Mouse (Mus musculus) heart, embryonic 10.5 days (tissue): ENCODE results near the gene Dram1. TPM values are rescaled to one million over a fixed set of nuclear protein-coding genes. Genes with fewer than 3 reads are reported as not detected.
"Not testable (repeated sequence)": the region's sequence is repeated elsewhere in the genome, so short reads cannot be mapped to it uniquely, and the experiment has no call there.

Experiments used
- DNase-seq: peaks from one replicate; pipeline ENCODE4 v3.0.0-alpha.2; 2017; ENCODE audit warnings: low spot score
- H3K27ac ChIP-seq: fragments of 300-500 bp; sonication (generic); 2 replicates; pipeline ENCODE4 v1.5.1; 2016; ENCODE audit warnings: mild to moderate bottlenecking
- H3K27me3 ChIP-seq: fragments of 300-500 bp; sonication (generic); 2 replicates; pipeline ENCODE4 v1.6.1; 2016; ENCODE audit warnings: mild to moderate bottlenecking; ENCODE audit not compliant: poor library complexity, insufficient read depth, severe bottlenecking
- H3K36me3 ChIP-seq: fragments of 300-500 bp; sonication (generic); 2 replicates; pipeline ENCODE4 v1.6.1; 2016; ENCODE audit warnings: mild to moderate bottlenecking, moderate library complexity
- H3K4me1 ChIP-seq: fragments of 300-500 bp; sonication (generic); 2 replicates; pipeline ENCODE4 v1.6.1; 2016; ENCODE audit warnings: mild to moderate bottlenecking
- H3K4me3 ChIP-seq: fragments of 300-500 bp; sonication (generic); 2 replicates; pipeline ENCODE4 v1.5.1; 2016; ENCODE audit warnings: mild to moderate bottlenecking, moderate library complexity
- H3K9me3 ChIP-seq: fragments of 300-500 bp; sonication (generic); 2 replicates; pipeline ENCODE4 v1.6.1; 2016; ENCODE audit warnings: mild to moderate bottlenecking, moderate library complexity
- WGBS: fragments of 180-500 bp; shearing (Covaris S2); methylation state at CpG from one replicate; pipeline ENCODE4 v1.1.7; 2016; 5-methylcytosine and 5-hydroxymethylcytosine counted together
- polyA plus RNA-seq: library from polyadenylated mRNA; unstranded; fragments of >200 nt; fragmentation: Nextera tagmentation; extraction: Ambion mirVana; gene quantifications from 2 replicates; pipeline ENCODE4 v1.2.1, GENCODE M21; 2016

Dram1 gene
- polyA plus RNA-seq, 1 experiment from 2014 or later: 0.83 TPM

- Histone ChIP-seq H3K9me3 (no peaks in the 10 kb centered on the region), H3K4me1 (peaks cover 33% of the 10 kb centered on the region), H3K27me3 (no peaks in the 10 kb centered on the region), H3K36me3 (no peaks in the 10 kb centered on the region), H3K27ac (no peak overlapping the region), H3K4me3 (no peak overlapping the region)
- WGBS: 34% methylated on average over 6 of the region's 6 CpGs
- DNase-seq: no peak
Observed at GRCm38 (mm10) chr10:88382009-88382408, 3.1 kb upstream of the Dram1 start.

DNA sequence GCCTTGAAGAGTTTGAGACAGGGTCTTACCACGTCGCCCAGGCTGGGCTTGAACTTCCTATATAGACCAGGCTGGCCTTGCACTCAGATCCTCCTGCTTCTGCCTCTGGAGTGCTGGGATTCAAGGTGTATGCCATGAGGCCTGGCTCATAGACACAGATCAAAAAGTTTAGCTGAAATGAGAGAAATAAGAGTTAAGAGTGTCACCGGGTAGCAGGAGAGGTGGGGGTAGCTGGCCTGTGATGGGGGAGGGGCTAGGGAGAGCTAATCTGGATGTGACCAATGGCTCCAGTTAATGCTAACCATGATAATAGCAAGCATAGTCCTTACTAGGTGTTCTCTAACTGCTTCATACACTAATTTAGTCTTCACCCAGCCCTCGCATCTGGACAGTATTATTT lies 2.4 kb upstream of the Dram1 start:
- WGBS: 80% methylated on average over 4 of the region's 4 CpGs
- no peak for DNase-seq
- H3K4me3 ChIP-seq: no peak overlapping the region

DNA sequence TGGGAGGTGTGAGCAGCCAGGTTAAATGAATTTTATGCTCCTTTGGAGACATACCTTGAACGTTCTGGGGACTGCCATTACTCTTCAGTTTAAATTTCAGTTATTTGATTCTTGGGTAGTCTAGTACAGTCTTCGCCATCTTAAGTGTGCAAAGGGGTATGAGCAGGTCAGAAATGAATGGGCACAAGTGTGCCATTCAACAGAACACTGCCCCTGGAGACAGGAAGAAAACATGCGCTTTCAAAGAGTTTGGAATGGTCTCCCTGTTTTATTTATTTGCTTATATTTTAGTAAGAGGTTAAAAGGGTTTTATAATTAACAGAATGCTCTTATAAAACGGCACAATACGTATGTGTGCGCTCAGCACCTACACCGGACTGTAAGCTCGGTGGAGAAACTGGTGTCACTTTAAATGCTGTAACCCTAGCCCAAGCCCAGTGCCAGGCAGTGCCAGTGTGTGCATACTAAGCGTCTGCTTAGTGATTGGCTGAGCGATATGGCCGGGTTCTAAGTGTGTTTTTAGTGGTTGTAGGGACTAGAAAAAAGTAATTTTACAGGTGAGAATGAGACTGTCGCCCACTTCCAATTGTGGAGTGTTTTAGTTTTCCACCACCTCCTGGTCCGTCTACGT lies 1.7 kb upstream of the Dram1 start:
- H3K9me3 ChIP-seq: no peaks in the 10 kb centered on the region
- peaks cover 23% of the 10 kb centered on the region for H3K4me1 ChIP-seq
- no peak overlapping the region for H3K27ac ChIP-seq
- DNase-seq: no peak
- H3K36me3 ChIP-seq: no peaks in the 10 kb centered on the region
- WGBS: 59% methylated on average over 14 of the region's 14 CpGs
- peak overlapping the region; percentile 87 for H3K4me3 ChIP-seq
- H3K27me3 ChIP-seq: no peaks in the 10 kb centered on the region

More for the DNA sequence above, 2.4 kb upstream of the Dram1 start:
- Histone ChIP-seq H3K4me1 (peaks cover 31% of the 10 kb centered on the region), H3K9me3 (no peaks in the 10 kb centered on the region), H3K27ac (no peak overlapping the region), H3K27me3 (no peaks in the 10 kb centered on the region), H3K36me3 (no peaks in the 10 kb centered on the region)

GRCm38 (mm10) chr10:88380002-88380401 lies 1.1 kb upstream of the Dram1 start:
- WGBS: 2% methylated on average over 11 of the region's 11 CpGs
- DNase-seq: peak; percentile 84
- peak overlapping the region; percentile 91; the same call in 1 of the 2 replicates for H3K27ac ChIP-seq

GRCm38 (mm10) chr10:88377666-88378065 lies 1.2 kb downstream of the Dram1 start:
- H3K9me3 ChIP-seq: no peaks in the 10 kb centered on the region
- DNase-seq: no peak
- H3K27ac ChIP-seq: no peak overlapping the region
- H3K36me3 ChIP-seq: no peaks in the 10 kb centered on the region
- 69% methylated on average over 4 of the region's 4 CpGs for WGBS
- peaks cover 21% of the 10 kb centered on the region for H3K4me1 ChIP-seq
- no peak overlapping the region for H3K4me3 ChIP-seq
- H3K27me3 ChIP-seq: no peaks in the 10 kb centered on the region

More at GRCm38 (mm10) chr10:88380002-88380401, 1.1 kb upstream of the Dram1 start:
- H3K9me3 ChIP-seq: no peaks in the 10 kb centered on the region
- H3K27me3 ChIP-seq: no peaks in the 10 kb centered on the region
- H3K4me3 ChIP-seq: peak overlapping the region; percentile 87
- no peaks in the 10 kb centered on the region for H3K36me3 ChIP-seq
- H3K4me1 ChIP-seq: peaks cover 24% of the 10 kb centered on the region

- no peak overlapping the region for H3K27ac ChIP-seq
- 8% methylated on average over 11 of the region's 11 CpGs for WGBS
- H3K27me3 ChIP-seq: no peaks in the 10 kb centered on the region
- no peaks in the 10 kb centered on the region for H3K36me3 ChIP-seq
- DNase-seq: peak; percentile 87
- H3K9me3 ChIP-seq: no peaks in the 10 kb centered on the region
- H3K4me1 ChIP-seq: peaks cover 17% of the 10 kb centered on the region
- no peak overlapping the region for H3K4me3 ChIP-seq
Observed at GRCm38 (mm10) chr10:88376770-88377169, 2.1 kb downstream of the Dram1 start.

GRCm38 (mm10) chr10:88374984-88375383 lies 3.9 kb downstream of the Dram1 start:
- no peak for DNase-seq
- WGBS: 20% methylated on average over 10 of the region's 10 CpGs
- Histone ChIP-seq H3K27me3 (no peaks in the 10 kb centered on the region), H3K4me3 (no peak overlapping the region), H3K9me3 (no peaks in the 10 kb centered on the region), H3K27ac (no peak overlapping the region), H3K4me1 (peaks cover 6% of the 10 kb centered on the region), H3K36me3 (no peaks in the 10 kb centered on the region)

DNA sequence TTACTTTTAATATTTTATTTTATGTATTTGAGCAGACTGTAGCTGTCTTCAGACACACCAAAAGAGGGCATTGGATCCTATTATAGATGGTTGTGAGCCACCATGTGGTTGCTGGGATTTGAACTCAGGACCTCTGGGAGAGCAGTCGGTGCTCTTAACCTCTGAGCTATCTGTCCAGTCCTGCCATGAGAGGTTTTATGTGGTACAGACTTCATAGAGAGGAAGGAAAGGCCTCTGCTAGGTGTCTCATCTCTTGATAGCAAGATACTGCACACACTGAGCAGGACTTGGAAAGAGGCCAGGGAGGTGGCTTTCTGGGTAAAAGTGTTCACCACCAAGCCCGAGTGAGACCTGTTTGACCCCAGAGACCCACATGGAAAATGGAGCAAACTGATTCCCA lies 5.9 kb downstream of the Dram1 start:
- 79% methylated on average over 2 of the region's 2 CpGs for WGBS
- not testable (repeated sequence) for H3K27me3 ChIP-seq, H3K36me3 ChIP-seq, H3K4me1 ChIP-seq, DNase-seq, H3K4me3 ChIP-seq, H3K27ac ChIP-seq, H3K9me3 ChIP-seq

DNA sequence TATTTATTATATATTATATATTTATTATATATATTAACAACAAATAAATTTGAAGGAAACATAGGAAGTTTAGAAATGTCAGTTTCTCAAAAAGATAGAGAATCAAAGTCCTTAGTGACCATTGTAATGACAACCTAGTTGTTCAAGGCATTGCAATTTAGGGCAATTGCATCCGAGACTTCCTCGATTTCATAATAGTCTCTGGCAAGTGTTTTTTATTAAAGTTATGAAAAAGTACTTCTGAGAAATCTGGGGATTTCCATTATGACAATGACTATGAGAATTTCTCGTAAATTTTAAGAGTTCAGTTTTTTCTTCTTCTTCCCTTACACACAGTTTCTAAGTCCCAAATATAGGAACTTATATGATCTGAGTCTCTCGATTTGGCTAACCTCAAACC lies 6.4 kb downstream of the Dram1 start:
- WGBS: 79% methylated on average over 4 of the region's 4 CpGs
- Histone ChIP-seq H3K27ac (no peak overlapping the region), H3K36me3 (no peaks in the 10 kb centered on the region), H3K4me3 (no peak overlapping the region), H3K4me1 (peaks cover 5% of the 10 kb centered on the region), H3K27me3 (no peaks in the 10 kb centered on the region), H3K9me3 (no peaks in the 10 kb centered on the region)
- DNase-seq: no peak

- Histone ChIP-seq H3K4me1 (peaks cover 5% of the 10 kb centered on the region), H3K27ac (no peak overlapping the region), H3K36me3 (no peaks in the 10 kb centered on the region), H3K9me3 (no peaks in the 10 kb centered on the region), H3K27me3 (no peaks in the 10 kb centered on the region), H3K4me3 (no peak overlapping the region)
- 7% methylated on average over 2 of the region's 2 CpGs for WGBS
- DNase-seq: no peak
Observed at GRCm38 (mm10) chr10:88371793-88372192, 7.1 kb downstream of the Dram1 start.

DNA sequence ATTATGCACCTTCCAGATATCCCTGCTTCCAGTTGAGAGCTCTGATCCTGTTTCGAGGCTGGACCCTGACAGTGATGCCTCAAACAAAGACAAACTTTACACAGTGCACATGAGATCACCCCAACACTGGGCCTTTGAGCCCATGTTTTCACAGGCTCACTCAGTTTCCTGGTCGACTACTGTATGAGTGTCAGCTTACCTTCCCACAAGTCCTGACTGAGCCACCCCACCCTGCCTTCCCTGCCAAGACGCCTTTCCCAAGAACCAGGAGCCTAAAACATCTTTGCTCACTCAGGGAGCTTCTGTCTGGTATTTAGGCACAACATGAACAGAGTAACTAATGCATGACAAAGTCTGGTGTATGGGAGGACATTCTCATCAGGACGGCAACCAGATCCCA lies 9.6 kb downstream of the Dram1 start:
- no peak overlapping the region for H3K27ac ChIP-seq
- H3K4me1 ChIP-seq: no peaks in the 10 kb centered on the region
- no peak for DNase-seq
- no peaks in the 10 kb centered on the region for H3K36me3 ChIP-seq
- H3K27me3 ChIP-seq: no peaks in the 10 kb centered on the region
- no peaks in the 10 kb centered on the region for H3K9me3 ChIP-seq
- no peak overlapping the region for H3K4me3 ChIP-seq
- 49% methylated on average over 4 of the region's 4 CpGs for WGBS

DNA sequence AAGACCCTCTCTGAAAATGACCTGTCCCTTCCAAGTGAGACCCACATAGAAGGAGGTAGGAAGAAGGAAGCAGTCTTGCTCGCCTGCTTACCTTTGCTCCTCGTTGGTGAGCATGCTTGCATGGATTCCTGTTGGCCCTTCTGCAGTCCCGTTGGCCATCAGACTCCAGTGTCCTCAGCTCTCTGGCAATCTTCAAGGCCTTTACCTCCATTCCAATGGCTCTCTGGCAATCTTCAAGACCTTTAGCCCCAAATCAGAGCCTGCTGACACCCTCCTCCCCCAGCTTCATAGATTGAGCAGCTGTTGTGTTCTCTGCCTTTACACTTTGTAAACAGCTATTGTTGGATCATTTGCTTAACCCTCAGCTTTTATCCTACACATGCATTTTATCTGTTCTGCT lies 14.7 kb downstream of the Dram1 start:
- Histone ChIP-seq H3K4me1 (no peaks in the 10 kb centered on the region), H3K4me3 (no peak overlapping the region), H3K36me3 (no peaks in the 10 kb centered on the region), H3K9me3 (no peaks in the 10 kb centered on the region), H3K27ac (no peak overlapping the region), H3K27me3 (no peaks in the 10 kb centered on the region)
- WGBS: 79% methylated on average over 3 of the region's 3 CpGs
- DNase-seq: no peak

GRCm38 (mm10) chr10:88362218-88362617 lies 16.7 kb downstream of the Dram1 start:
- Histone ChIP-seq H3K27ac (no peak overlapping the region), H3K9me3 (no peaks in the 10 kb centered on the region), H3K36me3 (no peaks in the 10 kb centered on the region), H3K27me3 (peaks cover 7% of the 10 kb centered on the region; the same call in 1 of the 2 replicates), H3K4me3 (no peak overlapping the region), H3K4me1 (peaks cover 2% of the 10 kb centered on the region; the same call in 1 of the 2 replicates)
- 76% methylated on average over 1 of the region's 1 CpGs for WGBS
- DNase-seq: no peak
